Mouse (Mus musculus) G1E (cell line): ENCODE results near the gene Cradd.

Experiments used
- CTCF ChIP-seq: IDR thresholded peaks from 2 replicates; pipeline ENCODE4 v1.5.1; 2012; ENCODE audit warnings: low read depth, low read length, inconsistent platforms, mixed read lengths
- GATA1 ChIP-seq: IDR thresholded peaks from 2 replicates; pipeline ENCODE4 v1.6.1; 2012; ENCODE audit warnings: borderline replicate concordance, low read length, inconsistent platforms, mixed read lengths
- GATA2 ChIP-seq: IDR thresholded peaks from 2 replicates; pipeline ENCODE4 v1.6.1; 2012; ENCODE audit warnings: low read depth, low read length, inconsistent platforms, borderline replicate concordance
- POLR2AphosphoS5 ChIP-seq: IDR thresholded peaks from 2 replicates; pipeline ENCODE4 v1.6.1; 2012; ENCODE audit warnings: low read depth, low read length, inconsistent platforms; ENCODE audit not compliant: insufficient replicate concordance
- TAL1 ChIP-seq: conservative IDR thresholded peaks from 2 replicates; pipeline ENCODE4 v1.6.1; 2012; ENCODE audit warnings: low read depth, low read length, inconsistent platforms, mixed read lengths

- TF ChIP-seq GATA1: no peak
- TF ChIP-seq POLR2AphosphoS5: no peak
- TF ChIP-seq CTCF: no peak
- no peak for TF ChIP-seq GATA2
- TF ChIP-seq TAL1: no peak
Observed at GRCm38 (mm10) chr10:95266983-95267382, 57.0 kb downstream of the Cradd start.
